Mouse (Mus musculus): ENCODE data around the gene Kctd3.
"Not testable (repeated sequence)": the region's sequence is repeated elsewhere in the genome, so short reads cannot be mapped to it uniquely, and the experiment has no call there.

Gene Kctd3

GRCm38 (mm10) chr1:189007239-189007979 is at the start of gene Kctd3:
Kctd3 (minus strand) TSS chr1:189007841.
- peak; percentile 96 for DNase-seq

DNA sequence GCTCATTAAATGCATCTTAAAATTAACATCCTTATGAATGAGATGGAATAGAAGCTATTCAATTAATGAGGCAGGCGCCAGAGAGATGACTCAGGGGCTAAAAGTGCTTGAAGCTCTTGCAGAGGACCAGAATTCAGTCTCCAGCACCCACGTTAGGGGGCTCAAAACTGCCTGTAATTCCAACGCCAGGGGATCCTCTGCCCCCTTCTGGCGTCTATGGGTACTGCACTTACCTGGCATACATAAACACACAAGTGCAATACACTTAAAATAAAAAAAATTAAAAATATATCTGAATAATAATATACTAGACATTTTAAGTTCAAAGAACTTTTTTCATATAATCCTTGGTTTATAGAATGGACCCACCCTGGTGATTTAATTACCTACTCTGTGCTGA is 49.8 kb upstream of the Kctd3 start:
- DNase-seq: no peak

- DNase-seq: no peak
Observed at GRCm38 (mm10) chr1:189055933-189056332, 48.3 kb upstream of the Kctd3 start.

GRCm38 (mm10) chr1:189054941-189055551 is 47.4 kb upstream of the Kctd3 start:
- DNase-seq: peak; percentile 77

DNA sequence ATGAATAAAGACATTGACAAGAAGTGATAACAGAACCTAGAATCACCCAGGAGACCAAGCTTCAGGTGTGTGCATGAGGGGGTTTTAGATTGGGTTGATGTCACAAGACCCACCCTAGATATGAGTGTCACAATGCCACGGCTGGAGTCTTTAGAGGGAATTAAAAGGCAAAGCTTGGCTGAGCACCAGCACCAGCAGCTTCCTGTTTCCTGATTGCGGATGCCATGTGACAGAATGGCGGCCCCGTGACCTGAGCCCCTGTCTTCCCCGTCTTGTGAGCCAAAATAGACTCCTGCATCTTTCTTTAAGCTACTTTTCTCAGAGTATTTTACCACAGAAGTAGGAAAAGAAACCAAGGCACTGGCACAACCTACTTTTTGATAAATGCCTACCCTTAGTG is 46.5 kb upstream of the Kctd3 start:
- no peak for DNase-seq

DNA sequence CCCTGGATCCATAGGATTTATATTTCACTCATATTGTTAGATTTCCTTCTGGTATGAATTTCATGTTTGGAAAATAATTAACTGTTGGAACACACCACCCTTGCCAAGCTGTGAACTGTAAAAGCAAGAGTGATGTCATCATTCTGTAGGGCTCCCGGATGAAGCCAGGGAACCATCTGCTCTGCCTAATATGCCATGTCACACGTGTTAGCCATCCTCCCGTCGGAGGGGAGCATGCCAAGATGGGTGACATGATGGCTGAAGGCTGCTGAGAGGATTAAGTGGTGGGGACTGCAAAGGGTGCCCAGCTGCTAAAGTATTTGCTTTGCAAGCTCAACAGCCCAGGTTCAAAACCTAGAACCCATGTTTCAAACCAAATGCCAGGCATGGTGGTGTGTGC is 44.5 kb upstream of the Kctd3 start:
- no peak for DNase-seq

DNA sequence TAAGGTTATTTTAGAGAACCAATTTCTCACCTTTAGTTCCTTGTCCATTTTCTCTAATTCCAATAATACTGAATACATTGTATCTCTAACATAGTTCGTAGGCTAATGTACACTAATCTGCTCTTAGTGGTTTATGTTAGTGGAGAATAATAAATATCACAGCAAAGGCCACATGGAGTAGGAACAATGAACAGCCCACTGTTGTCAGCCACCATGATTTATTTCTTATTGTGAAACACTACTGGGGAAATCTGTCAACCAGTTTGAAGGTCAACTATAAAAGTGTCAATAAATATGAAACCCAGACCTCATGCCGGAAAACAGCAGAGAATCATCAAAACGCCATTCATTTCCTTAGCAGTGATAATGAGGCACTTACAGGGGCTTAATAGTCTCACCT is 42.5 kb upstream of the Kctd3 start:
- no peak for DNase-seq

DNA sequence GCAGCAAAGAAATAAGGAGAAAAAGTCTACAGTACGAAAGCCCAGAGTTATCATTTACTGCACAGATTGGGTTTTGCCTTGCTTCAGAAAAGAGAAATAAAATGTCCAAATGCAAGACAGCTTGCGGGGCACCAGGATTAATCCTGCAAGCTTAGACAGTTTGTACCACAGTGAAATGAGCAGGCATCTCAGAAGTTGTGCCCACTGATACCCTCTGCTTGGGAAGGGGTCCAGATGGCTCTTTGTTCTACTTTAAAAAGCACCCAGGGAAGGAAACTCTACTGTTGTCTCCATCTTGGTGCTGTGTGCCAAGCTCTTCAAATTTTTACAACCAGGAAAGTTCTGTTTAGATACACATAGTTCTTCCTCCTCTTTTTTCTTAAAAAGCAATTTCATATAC is 40.7 kb upstream of the Kctd3 start:
- DNase-seq: no peak

- DNase-seq: no peak
Observed at GRCm38 (mm10) chr1:189047918-189048317, 40.3 kb upstream of the Kctd3 start.

DNA sequence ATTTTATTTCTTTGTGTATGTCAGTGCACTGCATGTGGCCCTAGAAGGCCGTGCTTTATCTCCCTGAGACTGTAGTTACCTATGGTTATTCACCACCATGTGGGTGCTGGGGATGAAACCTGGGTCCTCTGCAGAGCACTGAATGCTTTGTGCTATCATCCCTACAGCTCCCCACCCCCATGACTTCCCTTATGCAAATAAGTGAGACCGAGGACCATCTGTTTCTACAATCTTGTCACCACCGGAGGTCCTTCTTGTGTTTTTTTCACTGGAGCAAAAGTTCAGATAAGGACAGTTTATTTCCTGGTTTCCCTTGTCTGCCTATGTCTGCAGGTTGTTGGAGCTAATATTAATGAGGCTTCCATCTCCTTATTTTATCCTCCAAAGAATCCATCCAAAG is 39.2 kb upstream of the Kctd3 start:
- no peak for DNase-seq

- DNase-seq: no peak
Observed at GRCm38 (mm10) chr1:189046301-189046700, 38.7 kb upstream of the Kctd3 start.

DNA sequence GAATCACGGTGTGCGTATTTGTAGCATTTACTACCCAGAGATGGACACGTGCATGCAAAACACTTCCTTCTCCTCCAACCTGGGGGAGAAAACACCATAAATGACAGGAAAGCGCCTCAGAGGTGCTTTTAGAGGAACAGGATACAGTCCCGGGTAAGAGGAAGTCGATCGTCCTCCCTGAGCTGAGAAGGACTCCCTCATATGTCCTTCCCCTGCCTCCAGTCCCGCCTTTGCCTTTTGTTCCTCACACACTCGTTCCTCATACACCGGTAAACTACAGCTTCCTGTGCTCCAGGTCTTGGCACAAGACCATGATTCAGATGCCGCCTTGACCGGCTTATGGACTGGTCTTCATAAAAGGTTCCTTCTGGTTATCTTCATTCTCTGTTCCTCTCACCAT is 33.6 kb upstream of the Kctd3 start:
- no peak for DNase-seq

GRCm38 (mm10) chr1:189039348-189039747 is 31.7 kb upstream of the Kctd3 start:
- peak; percentile 87 for DNase-seq

GRCm38 (mm10) chr1:189032817-189033216 is 25.2 kb upstream of the Kctd3 start:
- DNase-seq: not testable (repeated sequence)

GRCm38 (mm10) chr1:189030975-189031374 is 23.3 kb upstream of the Kctd3 start:
- DNase-seq: no peak

DNA sequence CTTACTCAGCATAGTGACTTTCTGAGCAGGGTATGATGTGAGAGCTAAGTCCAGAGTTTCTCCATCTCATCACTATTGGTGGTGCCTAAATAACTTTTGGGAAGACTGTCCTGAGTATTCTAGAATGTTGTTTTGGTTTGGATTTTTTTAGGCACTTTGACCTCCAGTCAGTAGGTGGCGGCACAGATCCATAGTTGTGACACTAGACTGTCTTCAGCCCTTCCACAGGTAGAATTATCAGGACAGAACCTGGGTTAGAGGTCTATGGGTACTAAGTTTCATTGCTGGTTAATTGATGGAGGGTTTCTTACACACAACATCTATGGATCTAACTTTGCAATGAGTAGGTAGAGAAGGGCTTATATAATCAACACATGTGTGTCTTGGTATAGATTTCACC is 20.6 kb upstream of the Kctd3 start:
- DNase-seq: no peak

GRCm38 (mm10) chr1:189026885-189027284 is 19.2 kb upstream of the Kctd3 start:
- DNase-seq: peak; percentile 28

DNA sequence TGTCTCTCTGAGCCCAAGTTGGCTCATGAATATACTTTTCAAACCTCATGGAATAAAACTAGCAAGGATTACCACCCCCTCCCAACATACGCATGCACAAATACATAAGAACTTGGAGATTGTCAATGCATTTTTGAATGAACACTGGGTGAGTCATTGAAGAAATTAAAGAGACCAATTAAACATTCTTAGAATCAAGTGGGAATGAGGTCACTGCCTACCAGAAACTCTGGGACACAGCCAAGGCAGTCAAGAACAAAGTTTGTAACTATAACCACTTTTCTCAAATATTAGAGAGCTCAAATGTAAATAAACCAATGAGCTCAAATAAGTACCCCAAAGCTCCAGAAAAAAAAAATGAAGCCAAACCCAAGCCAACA is 16.1 kb upstream of the Kctd3 start:
- DNase-seq: no peak

GRCm38 (mm10) chr1:189022925-189023700 is 15.5 kb upstream of the Kctd3 start:
- no peak for DNase-seq

GRCm38 (mm10) chr1:189015372-189015771 is 7.7 kb upstream of the Kctd3 start:
- DNase-seq: peak; percentile 55

DNA sequence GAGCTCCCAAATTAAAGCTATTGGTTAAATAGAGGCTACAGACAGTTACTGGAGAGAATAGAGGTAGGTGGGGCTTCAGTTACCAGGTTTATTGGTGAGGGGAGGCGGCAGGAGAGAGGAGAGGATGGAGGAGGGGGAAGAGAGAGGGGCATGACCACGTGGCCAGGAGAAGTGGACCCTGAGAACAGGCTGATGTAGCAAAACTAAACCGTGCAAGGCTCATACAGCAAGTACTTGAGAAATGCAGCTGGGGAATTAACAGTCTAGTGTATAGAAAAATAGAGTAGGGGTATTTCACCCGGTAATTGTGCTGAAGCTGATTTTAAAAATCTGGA is 5.9 kb upstream of the Kctd3 start:
- DNase-seq: no peak

DNA sequence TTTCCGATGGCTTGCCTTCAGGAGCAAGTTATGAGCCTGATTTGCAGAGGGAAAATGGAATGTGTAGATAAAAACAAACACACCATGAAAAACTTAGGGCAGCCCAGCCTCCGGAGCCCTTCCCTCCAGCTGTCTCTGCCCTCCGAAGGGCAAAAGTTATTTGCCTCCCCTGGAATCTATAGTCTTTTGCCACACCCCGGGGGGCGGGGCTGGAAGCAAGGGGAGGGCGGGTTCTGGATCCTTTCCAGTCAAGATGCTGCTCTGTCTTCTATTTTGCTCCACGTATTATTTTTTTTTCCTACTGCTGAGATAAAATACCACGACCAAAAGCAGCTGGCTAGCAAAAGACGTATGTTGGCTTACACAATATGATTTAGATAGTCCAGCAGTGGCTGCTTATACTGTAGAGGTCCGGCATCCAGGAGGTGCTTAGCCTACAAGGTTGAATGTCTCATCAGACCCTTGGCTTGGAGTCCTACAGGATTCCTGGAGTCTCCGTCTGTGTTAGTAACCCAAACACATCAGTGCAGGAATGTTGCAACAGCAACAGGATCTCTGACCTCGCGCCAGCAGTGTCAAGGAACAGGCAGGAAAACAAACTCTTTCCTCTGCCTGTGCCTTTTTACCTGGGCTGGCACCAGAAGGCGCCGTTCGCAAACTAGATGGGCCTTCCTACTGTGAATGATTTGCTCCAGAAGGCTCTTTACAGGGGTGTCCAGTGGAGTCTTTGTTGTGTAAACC is 5.4 kb upstream of the Kctd3 start:
- DNase-seq: no peak

DNA sequence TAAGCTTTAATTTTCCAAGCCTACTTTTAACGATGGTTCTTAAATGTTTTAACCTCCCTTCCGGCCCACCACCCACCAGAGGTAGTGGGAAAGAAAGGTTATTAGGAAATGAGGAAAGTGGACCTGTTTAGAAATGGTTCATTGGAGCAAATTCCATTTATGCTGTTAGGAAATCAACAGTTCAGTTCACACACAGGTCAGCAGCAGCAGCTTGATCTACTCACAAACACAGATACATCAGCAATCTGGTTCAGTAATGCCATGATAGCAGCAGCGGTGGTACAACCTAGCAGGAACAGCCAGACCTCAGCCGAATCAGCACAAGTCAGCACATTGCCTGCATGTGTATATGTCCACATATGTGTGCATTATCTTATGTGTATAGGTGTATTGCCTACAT is 3.0 kb upstream of the Kctd3 start:
- DNase-seq: no peak

DNA sequence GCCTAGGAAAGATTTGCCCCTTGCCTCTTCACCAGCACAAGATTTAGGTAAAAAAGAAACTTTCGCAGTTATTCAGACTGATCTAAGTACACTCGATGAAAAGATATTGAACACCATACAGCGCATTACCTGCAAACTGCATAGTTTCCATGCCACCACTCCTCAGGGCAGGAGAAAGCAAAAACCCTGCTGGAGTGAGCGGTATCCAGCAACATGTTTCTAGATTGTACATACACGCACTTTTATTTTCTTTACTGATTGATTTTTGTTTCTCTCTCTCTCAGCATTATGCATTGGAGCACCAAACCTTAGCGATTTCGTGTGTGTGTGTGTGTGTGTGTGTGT is 311 bp upstream of the Kctd3 start:
- no peak for DNase-seq
